Mouse (Mus musculus): Measurements from ENCODE around the gene Dand5. TPM values are rescaled to one million over a fixed set of nuclear protein-coding genes. Genes with fewer than 3 reads are reported as not detected.

Dand5 gene
- polyA plus RNA-seq, 1 experiment from 2014 or later = 8.1 TPM

DNA sequence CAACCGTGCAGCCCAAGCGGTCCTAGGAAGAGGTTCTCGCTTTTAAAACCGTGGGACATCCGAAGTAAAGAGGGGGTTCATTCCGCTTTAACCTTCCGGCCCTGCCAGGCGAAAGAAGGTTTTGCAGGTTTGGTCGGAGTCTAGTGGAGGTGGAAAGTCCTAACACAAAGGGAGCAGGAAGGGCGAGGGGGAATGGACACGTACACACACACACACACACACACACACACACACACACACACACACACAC lies 37.2 kb downstream of the Dand5 start:
- Histone ChIP-seq H3K36me3 (no peaks in the 10 kb centered on the region), H3K9ac (replicated peaks) (peak overlapping the region; percentile 65), H3K27me3 (peaks cover 13% of the 10 kb centered on the region), H3K9me3 (no peaks in the 10 kb centered on the region), H3K4me2 (replicated peaks) (peak overlapping the region; percentile 59), H3K4me3 (peak overlapping the region; percentile 32), H3K4me1 (peaks cover 95% of the 10 kb centered on the region), H3K27ac (replicated peaks) (peak overlapping the region; percentile 97)
- ATAC-seq (replicated peaks) = no peak
- WGBS = 18% methylated on average over 11 of the region's 11 CpGs

DNA sequence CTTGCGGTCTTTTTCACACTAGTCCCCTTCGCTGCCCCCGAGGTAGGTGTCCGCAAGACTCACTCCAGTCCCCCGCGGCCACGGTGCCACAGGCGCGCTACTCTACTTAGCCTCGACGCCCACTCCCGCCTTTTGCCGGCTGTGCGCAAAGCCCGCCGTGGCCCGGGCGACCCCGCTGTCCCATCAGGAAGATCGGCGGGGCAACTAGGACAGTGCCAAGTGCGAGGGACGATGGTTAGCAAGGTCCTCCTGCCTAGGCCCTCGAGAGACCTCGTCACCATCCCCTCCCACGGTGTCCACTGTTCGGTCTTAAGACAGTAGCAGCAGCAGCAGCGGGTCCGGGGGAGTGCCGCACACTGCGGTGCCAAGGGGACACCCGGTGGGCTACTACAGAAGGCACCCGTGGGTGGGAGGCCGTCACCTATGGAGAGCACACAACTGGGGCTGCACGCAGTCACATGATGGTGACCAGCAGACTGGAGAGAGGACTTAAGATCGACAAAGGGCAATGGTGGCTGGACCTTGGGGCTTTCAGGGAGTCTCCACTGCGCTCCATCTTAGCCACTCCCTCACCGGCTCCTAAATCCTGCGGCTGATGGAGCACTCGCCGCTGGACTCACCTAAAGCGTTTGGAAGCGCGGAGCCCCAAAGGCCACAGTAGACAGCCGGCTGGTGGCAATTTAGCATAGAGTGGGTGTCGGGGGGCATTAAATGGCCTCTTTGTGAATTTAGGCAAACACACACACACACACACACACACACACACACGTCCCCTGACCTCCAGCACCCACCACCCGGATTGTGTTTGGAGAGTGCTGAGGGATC lies 37.7 kb downstream of the Dand5 start:
- ATAC-seq (replicated peaks) = no peak
- Histone ChIP-seq H3K27ac (replicated peaks) (peak overlapping the region; percentile 97), H3K4me1 (peaks cover 95% of the 10 kb centered on the region), H3K9ac (replicated peaks) (peak overlapping the region; percentile 65), H3K9me3 (no peaks in the 10 kb centered on the region), H3K4me3 (peak overlapping the region; percentile 32), H3K27me3 (peaks cover 13% of the 10 kb centered on the region), H3K36me3 (no peaks in the 10 kb centered on the region), H3K4me2 (replicated peaks) (peak overlapping the region; percentile 59)
- 3% methylated on average over 48 of the region's 48 CpGs for WGBS

DNA sequence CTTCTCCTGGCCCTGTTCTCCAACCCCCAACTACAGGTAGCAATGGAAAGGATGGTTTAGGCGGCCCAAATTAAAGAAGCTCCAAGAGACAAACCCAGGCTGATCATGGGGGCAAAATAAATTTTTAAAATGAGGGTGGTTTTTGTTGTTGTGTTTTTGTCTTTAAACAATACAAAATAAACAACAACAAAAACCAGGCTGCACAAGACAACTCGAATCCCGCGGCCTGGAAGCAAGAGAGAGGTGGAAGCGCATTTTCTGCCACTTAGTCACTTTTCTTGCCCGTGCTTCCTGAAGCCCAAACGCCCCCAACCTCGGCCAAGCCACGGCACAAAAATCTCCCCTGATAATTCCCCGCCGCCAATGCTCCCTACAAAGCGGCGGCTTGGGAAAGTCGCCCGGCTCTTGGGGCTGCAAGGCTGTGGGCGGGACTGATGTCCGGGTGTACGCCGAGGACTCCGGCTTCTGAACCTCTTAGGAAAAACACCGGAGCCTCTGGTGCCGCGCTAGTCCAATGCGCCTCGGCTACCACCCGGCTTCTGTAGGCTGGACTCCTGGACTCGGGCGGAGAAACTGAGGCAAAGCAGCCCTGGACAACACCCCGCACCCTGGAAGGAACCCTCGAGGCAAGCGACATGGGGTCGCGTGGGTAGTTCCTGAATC lies 38.6 kb downstream of the Dand5 start:
- H3K4me2 ChIP-seq (replicated peaks) = peak overlapping the region; percentile 59
- H3K36me3 ChIP-seq = no peaks in the 10 kb centered on the region
- peaks cover 13% of the 10 kb centered on the region for H3K27me3 ChIP-seq
- H3K4me3 ChIP-seq = peak overlapping the region; percentile 32
- peak overlapping the region; percentile 65 for H3K9ac ChIP-seq (replicated peaks)
- H3K9me3 ChIP-seq = no peaks in the 10 kb centered on the region
- peaks cover 95% of the 10 kb centered on the region for H3K4me1 ChIP-seq
- 5% methylated on average over 33 of the region's 33 CpGs for WGBS
- H3K27ac ChIP-seq (replicated peaks) = peak overlapping the region; percentile 97
- no peak for ATAC-seq (replicated peaks)

DNA sequence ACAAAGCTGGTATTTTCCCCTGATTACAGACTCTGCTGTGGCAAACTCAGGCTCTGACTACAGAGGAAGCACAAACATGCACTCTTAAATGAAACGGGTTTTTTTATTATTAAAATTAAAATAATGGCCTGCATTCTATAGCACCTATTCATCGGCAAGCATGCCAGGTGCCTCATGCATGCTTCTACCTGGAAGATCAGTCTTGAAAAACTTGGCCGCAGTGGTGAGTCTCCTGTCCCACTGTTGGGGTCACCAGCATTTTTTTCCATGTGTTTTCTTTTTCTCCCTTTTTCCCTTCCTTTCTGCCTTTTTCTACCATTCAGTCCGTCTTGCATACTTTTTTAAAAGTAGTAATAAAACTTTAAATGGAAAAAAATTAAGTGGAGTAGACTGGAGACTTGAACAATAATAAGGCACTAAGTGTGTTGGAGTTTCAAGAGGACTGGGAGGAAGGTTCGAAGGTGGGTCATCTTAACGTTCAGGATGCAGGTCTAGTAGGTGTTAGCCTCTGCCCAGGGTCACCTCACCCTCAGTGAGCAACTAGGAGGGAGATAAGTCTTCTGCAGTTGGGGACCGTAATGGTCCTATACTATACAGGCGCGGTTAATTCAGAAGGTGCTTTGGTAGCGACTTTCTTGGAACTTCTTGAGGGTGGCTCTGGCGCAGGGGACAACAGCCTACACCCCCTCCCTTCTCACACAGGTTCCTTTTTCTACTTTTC lies 39.3 kb downstream of the Dand5 start:
- Histone ChIP-seq H3K36me3 (no peaks in the 10 kb centered on the region), H3K27me3 (peaks cover 17% of the 10 kb centered on the region), H3K9ac (replicated peaks) (peak overlapping the region; percentile 65), H3K4me1 (peaks cover 95% of the 10 kb centered on the region), H3K4me2 (replicated peaks) (peak overlapping the region; percentile 59), H3K27ac (replicated peaks) (peak overlapping the region; percentile 97), H3K9me3 (no peaks in the 10 kb centered on the region), H3K4me3 (peak overlapping the region; percentile 32; the same call in 1 of the 2 replicates)
- no peak for ATAC-seq (replicated peaks)
- WGBS = 19% methylated on average over 11 of the region's 11 CpGs

DNA sequence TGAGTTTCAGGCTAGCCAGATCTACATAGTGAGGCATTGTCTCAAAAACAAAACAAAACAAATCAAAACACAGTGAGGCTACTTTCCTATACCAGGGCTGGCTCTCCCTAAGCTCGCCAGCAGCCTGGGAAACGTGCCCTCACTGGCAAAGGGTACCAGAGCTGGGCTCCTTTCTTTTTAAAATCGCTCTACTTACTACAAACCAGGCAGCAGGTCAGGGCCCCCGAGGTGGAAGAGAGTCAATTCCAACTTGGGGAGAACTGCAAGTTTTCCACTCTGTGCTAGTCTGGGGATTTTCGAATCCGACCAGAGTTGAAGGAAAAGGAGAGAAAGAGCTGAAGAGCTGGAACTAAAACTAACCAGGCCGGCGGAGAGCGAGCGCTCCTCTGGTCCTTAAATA lies 39.9 kb downstream of the Dand5 start:
- Histone ChIP-seq H3K9me3 (no peaks in the 10 kb centered on the region), H3K4me1 (peaks cover 95% of the 10 kb centered on the region), H3K27ac (replicated peaks) (peak overlapping the region; percentile 97), H3K4me3 (peak overlapping the region; percentile 32; the same call in 1 of the 2 replicates), H3K4me2 (replicated peaks) (peak overlapping the region; percentile 59; the same call in 1 of the 2 replicates), H3K36me3 (no peaks in the 10 kb centered on the region), H3K27me3 (peaks cover 17% of the 10 kb centered on the region), H3K9ac (replicated peaks) (peak overlapping the region; percentile 65)
- 26% methylated on average over 10 of the region's 10 CpGs for WGBS
- ATAC-seq (replicated peaks) = no peak

DNA sequence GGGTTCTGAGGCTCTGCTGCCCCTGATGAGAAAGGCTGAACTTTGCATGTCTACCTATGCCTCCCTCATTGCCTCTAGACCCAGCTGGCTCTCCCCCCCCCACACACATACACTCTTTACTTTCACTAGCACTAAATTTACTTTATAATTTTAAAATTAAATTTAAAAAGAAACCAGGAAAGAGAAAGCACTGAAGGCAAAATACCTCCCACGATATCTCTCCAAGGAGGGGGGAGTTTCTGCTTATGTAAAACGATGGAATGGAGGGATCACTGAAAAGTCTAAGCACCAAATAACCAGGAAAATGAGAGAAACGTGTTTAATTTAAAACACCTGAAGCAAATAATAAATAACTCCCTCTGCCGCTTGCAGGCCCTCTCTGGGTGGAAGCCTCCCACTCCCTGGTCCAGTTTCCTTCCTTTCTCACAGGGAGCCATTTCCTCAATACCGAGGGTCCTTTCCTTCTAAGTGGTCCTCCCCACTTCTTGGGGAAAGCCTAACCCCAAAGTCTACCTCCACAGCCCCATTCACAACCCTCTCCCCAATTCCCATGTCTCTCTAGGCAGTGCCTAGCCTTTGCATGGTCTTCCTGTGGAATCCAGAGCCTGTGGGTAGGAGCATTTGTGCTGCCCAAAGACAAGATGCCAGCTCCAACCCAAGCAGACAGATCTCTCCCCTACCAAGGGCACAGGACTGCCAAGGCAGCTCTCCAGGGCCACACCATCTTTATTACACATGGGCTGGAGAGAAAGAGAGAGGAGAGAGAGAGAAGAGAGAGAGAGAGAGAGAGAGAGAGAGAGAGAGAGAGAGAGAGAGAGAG lies 40.7 kb downstream of the Dand5 start:
- Histone ChIP-seq H3K9ac (replicated peaks) (peak overlapping the region; percentile 65), H3K4me1 (peaks cover 95% of the 10 kb centered on the region), H3K4me3 (no peak overlapping the region), H3K4me2 (replicated peaks) (peak overlapping the region; percentile 43), H3K36me3 (no peaks in the 10 kb centered on the region), H3K27me3 (peaks cover 17% of the 10 kb centered on the region), H3K9me3 (no peaks in the 10 kb centered on the region), H3K27ac (replicated peaks) (peak overlapping the region; percentile 97)
- WGBS = 28% methylated on average over 5 of the region's 5 CpGs
- ATAC-seq (replicated peaks) = no peak

DNA sequence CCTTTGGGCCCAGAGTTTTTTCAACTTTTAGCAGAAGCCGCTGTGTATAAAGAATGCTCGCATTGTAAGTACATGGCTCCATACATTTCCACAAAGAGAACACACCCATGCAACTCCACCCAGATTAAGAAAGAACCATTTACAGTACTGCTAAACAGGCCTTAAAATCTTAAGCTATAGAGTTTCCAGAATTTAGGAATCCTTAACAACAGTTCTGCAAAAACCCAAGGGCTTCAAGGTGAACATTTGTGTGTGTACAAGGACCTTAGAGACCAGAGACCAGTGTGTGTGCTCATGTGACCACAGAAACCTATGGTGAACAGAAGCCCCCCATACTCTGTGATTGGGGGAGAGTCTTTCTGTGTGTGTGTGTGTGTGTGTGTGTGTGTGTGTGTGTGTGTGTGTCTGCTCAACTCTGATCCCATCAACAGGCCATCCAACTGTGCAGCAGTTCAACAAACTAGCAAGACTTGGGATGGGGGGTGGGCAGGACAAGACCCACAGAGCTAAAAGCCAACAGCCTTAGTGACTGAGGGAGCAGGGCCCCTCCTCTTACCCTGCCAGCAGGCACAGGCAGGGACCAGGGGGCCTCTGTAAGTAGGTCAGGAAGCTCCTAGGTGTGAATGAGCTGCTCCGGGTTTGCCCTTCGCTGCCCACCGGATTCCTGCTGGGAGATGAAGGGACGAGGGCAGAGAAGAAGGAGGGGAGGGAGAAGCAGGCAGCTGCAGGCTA lies 41.5 kb downstream of the Dand5 start:
- 31% methylated on average over 6 of the region's 6 CpGs for WGBS
- H3K4me2 ChIP-seq (replicated peaks) = peak overlapping the region; percentile 43
- no peaks in the 10 kb centered on the region for H3K36me3 ChIP-seq
- H3K27ac ChIP-seq (replicated peaks) = peak overlapping the region; percentile 97
- H3K9me3 ChIP-seq = no peaks in the 10 kb centered on the region
- H3K4me1 ChIP-seq = peaks cover 94% of the 10 kb centered on the region
- no peak overlapping the region for H3K4me3 ChIP-seq
- peaks cover 14% of the 10 kb centered on the region for H3K27me3 ChIP-seq
- peak overlapping the region; percentile 65 for H3K9ac ChIP-seq (replicated peaks)
- ATAC-seq (replicated peaks) = no peak

DNA sequence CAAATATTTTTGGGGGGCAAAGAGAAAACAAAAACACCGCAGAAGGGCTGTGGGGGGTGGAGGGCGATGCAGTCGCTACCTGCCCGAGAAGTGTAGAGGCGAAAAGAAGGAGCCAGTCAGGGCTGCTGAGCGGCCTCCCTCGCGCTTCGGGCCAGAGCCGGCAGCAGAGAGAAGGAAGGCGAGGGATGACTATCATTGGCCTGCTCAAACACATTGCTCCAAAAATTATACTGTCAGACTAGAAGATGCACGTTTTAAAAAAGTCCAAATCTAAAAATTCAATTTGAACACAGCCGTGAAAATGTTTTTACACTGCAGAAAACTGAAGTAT lies 42.4 kb downstream of the Dand5 start:
- WGBS = 7% methylated on average over 13 of the region's 13 CpGs
- Histone ChIP-seq H3K4me3 (peak overlapping the region; percentile 21), H3K9me3 (no peaks in the 10 kb centered on the region), H3K4me1 (peaks cover 94% of the 10 kb centered on the region), H3K9ac (replicated peaks) (peak overlapping the region; percentile 65), H3K36me3 (no peaks in the 10 kb centered on the region), H3K27me3 (peaks cover 14% of the 10 kb centered on the region), H3K4me2 (replicated peaks) (peak overlapping the region; percentile 43), H3K27ac (replicated peaks) (peak overlapping the region; percentile 97)
- ATAC-seq (replicated peaks) = peak; percentile 14

DNA sequence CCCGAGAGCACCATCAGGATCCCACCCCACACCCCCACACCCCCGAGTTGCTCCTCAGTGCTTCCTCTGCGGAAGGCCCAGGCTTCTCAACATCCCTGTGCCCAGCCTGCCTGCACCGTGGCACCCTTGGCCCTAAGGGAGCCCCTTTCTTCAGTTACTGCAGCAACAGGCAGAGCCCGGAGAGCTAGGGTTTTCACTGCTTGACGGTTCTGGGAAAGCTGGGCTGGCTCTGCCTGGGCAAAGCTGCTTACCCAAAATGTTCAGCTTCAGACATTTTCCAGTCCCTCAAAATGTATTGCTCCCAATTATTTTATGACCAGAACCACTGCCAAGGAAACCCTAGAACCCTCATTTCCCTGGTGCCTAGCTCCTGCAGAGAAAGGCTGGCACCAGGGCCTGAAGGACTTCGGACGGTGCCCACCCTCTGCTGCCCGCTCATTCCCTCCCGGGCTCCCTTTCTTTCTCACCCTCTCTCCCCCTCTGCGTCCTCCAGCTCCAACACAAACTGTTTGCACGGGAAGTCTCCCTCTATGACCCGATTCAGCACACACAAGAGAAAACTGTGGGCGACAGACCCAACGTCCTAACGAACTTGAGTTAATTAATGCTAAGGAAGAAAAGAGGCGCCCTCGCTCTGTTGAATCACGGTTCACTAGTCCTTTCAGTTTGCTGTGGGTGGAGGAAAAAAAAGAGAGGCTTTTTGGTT lies 43.0 kb downstream of the Dand5 start:
- Histone ChIP-seq H3K4me1 (peaks cover 93% of the 10 kb centered on the region), H3K4me2 (replicated peaks) (peak overlapping the region; percentile 43), H3K9me3 (no peaks in the 10 kb centered on the region), H3K9ac (replicated peaks) (peak overlapping the region; percentile 65), H3K27ac (replicated peaks) (peak overlapping the region; percentile 97), H3K4me3 (peak overlapping the region; percentile 21), H3K27me3 (peaks cover 14% of the 10 kb centered on the region), H3K36me3 (no peaks in the 10 kb centered on the region)
- peak; percentile 63 for ATAC-seq (replicated peaks)
- WGBS = 3% methylated on average over 19 of the region's 19 CpGs

DNA sequence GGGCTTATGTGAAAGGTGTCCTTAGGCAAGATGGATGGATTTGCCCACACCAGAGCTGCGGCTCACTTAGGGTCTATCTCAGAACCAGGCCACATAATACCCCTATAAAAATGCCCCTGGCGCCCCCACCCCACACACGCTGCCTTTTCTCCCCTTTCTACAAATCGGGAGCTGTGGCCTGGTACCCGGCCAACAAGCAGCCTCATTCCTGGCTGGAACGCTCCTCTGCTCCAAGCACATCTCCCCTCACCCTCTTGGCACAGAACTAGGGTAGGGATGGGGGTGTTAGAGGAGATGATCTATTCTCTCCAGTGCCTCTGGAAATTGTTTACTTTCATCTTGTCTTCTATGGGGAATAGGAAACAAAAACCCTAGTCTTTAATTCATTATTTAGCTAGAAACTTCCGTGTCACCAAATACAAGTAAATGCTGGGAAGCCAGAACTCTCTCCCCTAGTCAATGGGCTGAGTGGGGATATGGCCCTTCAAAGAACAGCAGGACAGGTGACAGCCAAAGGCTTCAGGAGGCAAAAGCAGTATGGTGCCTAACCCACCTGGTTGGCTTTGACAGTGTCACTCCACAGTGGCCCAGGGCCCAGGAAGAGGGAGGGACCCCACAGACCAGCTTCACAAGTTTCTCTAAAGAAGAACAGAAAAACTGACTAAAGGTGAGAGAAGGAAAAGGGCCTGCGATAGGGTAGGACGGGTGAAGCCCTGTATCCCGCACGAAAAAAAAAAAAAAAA lies 43.8 kb downstream of the Dand5 start:
- H3K4me1 ChIP-seq = peaks cover 91% of the 10 kb centered on the region
- H3K36me3 ChIP-seq = no peaks in the 10 kb centered on the region
- H3K27me3 ChIP-seq = peaks cover 14% of the 10 kb centered on the region
- WGBS = 9% methylated on average over 11 of the region's 11 CpGs
- H3K27ac ChIP-seq (replicated peaks) = peak overlapping the region; percentile 97
- peak overlapping the region; percentile 21 for H3K4me3 ChIP-seq
- no peaks in the 10 kb centered on the region for H3K9me3 ChIP-seq
- peak overlapping the region; percentile 43 for H3K4me2 ChIP-seq (replicated peaks)
- ATAC-seq (replicated peaks) = no peak
- H3K9ac ChIP-seq (replicated peaks) = peak overlapping the region; percentile 65
